Mouse (Mus musculus): ENCODE measurements at regions not wholly inside any gene's neighbourhood (a gene's known extent, or its start where the extent isn't known, plus 50 kb on each side); places are given as distances from the start of the nearest gene placed in this dataset.

- no peak for DNase-seq (ENCODE audit: low read depth, low spot score)
These were observed 296.6 kb upstream of the Id2 start for GRCm38 (mm10) chr12:25393501-25393900.

DNA sequence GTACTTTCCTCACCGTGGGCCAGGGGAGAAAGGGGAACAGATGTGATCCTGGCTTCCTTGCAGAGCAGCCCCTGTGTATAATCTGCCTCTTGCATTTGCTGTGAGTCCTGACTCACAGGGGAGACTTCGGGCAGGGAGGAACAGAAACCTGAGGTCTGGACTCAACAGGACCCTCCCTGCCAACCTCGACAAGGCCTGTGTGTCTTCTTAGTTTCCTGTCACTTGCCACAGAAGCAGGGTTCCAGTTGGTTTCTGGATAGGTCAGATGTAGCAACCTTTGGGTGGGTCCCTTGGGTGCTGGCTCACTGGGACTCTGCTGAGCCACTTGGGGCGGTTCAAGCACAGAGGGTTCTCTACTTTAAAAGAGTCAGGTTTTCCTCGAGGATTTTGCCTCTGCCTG is 292.3 kb upstream of the Id2 start:
- no peak for DNase-seq (ENCODE audit: low read depth, low spot score)

DNA sequence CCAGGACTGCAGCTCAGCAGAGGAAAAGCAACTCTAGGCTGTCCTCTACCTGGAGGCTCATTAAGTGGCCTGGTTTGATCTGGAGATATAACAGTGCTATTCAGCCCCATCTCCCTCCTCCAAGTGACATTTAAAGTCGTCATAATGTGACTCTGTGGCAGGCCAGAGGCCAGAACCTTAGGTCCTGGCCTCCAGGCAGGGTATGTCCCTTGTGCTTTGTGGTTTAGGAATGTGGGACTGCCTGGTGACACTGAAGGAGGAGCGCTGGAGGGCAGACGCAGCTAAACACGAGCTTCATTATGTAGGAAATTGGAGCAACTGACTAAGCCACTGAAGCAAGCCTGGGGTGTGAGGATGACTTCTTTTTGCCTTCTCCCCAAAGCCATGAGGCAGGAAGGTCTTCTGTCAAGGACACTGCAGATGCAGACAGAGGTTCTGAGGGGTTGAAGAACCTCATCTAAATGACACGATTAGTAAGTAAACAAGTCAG is 290.9 kb upstream of the Id2 start:
- no peak for DNase-seq (ENCODE audit: low read depth, low spot score)

DNA sequence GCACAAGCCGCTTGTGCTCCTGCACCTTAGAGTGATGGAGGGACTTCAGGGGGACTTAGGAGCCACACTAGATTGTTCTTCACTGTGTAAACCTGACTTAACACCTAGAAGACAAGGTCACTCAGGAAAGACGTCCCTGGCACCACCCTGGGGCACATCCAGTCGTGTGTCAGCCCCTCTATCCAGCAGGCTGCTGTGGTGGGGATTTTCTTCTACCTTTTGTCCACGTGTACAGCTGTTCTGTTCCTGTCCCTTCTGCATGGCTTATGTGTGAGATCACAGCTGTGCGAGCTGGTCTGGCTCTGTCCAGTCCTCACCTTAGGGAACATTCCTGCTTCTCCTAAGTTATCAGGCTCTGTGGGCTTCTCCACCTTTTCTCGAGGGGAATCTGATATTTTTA is 286.0 kb upstream of the Id2 start:
- DNase-seq (ENCODE audit: low read depth, low spot score) = no peak

- DNase-seq (ENCODE audit: low read depth, low spot score) = no peak
These were observed 285.5 kb upstream of the Id2 start for GRCm38 (mm10) chr12:25382475-25382874.

DNA sequence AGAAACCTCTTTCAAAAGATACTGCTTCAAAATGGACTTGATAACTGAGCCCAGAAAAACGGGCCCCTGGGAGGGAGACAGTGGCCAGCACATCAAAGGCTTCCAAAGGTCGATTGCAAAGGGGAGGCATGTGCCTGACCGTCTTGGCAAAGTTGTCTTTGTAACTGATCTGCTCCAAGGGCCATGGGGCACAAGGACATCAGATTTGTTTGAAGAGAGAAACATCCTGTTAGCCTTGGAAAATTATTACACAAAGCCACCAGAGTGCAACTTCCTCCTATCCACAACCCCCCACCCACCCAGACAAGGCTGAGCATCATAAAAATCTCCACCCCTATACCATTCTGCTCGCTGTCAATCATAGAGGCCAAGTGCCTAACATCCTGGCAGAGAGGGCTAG is 284.7 kb upstream of the Id2 start:
- DNase-seq (ENCODE audit: low read depth, low spot score) = no peak

DNA sequence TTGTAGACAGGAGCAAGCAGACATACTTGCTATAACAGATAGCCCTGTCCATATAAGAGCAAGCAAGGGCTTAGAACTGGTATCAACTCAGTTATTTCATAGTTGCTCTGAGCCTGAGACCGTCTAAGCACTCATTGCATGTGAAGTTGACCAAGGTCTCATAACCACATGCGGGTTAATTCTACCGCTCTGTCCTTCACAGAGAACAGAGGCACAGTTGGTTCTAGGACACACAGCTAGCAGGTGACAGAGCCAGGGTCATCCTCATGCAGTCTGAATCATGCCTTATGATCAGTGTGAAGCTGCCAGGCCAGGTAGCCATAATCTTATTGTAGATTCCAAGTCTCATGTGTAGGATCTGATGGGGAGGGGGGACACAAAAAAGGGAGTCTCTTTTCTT is 283.1 kb upstream of the Id2 start:
- DNase-seq (ENCODE audit: low read depth, low spot score) = no peak

GRCm38 (mm10) chr12:25379016-25379415 is 282.1 kb upstream of the Id2 start:
- DNase-seq (ENCODE audit: low read depth, low spot score) = no peak

- DNase-seq (ENCODE audit: low read depth, low spot score) = no peak
These were observed 281.2 kb upstream of the Id2 start for GRCm38 (mm10) chr12:25378036-25378645.

GRCm38 (mm10) chr12:25376451-25376850 is 279.5 kb upstream of the Id2 start:
- no peak for DNase-seq (ENCODE audit: low read depth, low spot score)

DNA sequence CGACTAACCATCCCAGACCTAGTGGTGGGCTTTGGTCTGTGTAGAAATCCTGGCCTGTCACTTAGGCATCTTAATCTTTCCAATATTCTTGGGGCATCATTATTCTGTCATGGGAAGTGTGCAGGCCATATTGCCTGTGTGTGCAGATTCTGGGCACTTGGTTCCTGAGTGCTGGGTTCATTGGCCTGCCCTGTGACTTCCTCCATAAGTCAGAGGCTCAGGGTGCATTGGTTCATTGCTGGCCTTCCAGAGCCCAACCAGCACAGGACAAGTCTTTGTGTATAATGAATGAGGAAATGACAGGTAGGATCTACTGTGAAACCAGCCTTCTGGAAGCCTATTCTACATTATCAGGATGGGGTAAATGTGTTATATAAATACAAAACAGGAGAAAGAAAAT is 270.6 kb upstream of the Id2 start:
- no peak for DNase-seq (ENCODE audit: low read depth, low spot score)

DNA sequence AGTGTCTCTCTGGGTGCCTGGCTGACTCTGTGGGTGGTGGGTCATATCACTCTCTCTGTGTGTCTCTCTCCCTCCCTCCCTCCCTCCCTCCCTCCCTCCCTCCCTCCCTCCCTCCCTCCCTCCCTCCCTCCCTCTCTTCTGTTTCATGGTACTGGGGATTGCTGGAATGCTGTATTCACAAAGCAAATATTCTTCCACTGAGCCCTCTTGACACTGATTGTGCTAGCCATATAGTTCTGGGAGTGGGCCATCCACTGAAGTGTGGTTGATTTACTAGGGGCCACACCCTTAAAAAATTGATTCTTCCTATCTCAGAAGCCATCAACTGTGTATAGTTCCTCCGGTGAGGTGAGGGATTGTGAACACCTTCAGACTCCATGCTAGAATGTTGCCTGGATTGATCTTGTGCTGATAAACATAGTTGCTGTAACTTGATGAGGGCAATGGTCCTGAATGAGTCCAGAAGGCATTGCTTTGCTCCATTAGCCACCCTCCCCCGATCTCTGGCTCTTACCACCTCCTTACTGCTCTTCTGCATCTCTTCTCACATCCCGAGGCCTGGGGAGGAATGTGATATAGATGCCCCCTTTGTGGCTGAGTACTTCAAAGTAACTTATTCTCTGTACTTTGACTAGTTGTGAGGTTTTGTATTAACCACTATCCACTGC is 268.8 kb upstream of the Id2 start:
- no peak for DNase-seq (ENCODE audit: low read depth, low spot score)

- DNase-seq (ENCODE audit: low read depth, low spot score) = no peak
These were observed 268.1 kb upstream of the Id2 start for GRCm38 (mm10) chr12:25364966-25365568.

GRCm38 (mm10) chr12:25363839-25364238 is 266.9 kb upstream of the Id2 start:
- DNase-seq (ENCODE audit: low read depth, low spot score) = no peak

DNA sequence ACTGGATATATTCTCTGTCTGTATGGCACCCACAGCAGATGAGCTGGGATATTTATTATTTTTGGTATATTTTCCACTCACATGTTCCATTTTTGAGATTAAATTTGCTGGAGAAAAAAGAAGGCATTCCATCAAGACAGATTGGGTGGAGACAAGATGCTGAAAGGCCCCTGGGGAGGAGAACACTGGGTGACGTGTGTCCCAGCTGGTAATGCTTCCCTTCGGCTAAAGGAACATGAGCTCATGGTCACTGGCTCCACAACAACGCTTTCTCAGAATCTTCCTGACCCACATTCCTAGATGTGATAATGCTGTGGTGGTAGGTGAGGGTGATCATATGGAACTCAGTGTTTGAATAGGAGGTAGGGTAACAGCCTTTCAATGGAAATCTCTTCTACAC is 266.4 kb upstream of the Id2 start:
- no peak for DNase-seq (ENCODE audit: low read depth, low spot score)

GRCm38 (mm10) chr12:25362771-25363170 is 265.8 kb upstream of the Id2 start:
- DNase-seq (ENCODE audit: low read depth, low spot score) = no peak

DNA sequence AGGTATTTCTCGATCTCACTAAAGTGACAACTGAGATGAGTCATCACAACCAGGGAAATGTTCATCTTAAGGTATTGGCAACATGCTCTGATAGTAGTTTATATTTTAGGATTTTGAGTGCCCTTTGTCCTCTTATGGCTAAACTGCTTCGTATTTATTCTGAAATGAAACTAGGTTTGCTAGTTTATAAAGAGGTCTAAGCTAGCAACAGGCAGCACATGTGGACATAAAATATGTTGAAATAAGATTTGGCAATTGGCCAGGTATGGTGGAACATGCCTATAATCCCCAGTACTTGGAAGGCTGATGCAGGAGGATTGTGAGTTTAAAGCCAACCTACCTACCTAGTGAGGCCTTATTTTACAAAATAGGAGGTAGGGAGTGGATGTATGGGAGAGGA is 263.8 kb upstream of the Id2 start:
- DNase-seq (ENCODE audit: low read depth, low spot score) = no peak

GRCm38 (mm10) chr12:25359931-25360330 is 263.0 kb upstream of the Id2 start:
- DNase-seq (ENCODE audit: low read depth, low spot score) = no peak

DNA sequence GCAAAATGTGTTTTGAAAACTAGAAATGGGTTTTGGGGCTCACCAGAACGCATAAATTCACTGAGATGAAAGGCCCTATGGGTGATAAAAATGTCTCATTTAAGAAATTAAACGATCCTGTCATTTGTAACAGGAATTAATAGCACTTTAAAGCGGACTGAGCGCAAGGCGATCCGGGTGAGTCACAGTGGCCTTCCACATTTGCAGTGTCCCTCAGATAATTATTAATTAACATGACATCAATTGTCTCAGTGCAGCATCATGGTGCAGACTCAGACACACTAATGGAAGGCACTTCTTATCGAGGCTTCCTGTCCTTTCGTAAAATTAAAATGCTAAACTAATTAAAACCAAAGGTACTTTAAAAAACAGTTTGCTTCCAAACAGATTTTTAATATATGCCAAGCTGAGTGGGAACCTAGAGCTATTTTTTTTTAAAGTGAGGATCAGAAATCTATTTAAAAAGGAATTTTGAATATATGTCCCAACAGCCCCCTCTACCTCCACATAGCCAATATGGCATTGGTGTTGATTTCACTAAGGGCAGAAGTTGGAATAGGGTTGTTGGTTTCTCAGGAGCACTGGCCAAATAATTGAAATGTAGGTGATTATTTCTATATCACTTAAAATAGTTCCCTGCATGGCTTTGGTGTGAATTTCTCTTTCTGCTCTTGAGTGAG is 262.0 kb upstream of the Id2 start:
- no peak for DNase-seq (ENCODE audit: low read depth, low spot score)

GRCm38 (mm10) chr12:25356774-25357173 is 259.8 kb upstream of the Id2 start:
- no peak for DNase-seq (ENCODE audit: low read depth, low spot score)

DNA sequence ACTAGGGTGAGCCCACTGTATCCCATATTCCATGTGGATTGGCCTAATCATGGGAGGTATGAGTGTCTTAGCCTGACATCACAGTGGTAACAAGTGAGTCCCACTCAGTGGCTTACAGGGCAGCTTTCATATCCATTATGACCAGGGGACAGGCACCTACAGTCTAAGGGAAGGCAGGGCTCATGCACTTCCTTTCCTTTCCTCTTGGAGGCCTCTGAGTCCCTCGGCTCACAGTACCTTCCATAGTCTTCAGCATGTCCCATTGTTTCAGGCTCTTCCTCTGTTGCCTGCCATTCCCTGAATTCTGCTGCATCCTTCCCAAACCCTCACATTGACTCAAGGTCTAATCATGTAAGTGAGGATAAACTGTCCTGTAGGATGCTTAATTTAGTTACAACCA is 258.3 kb upstream of the Id2 start:
- no peak for DNase-seq (ENCODE audit: low read depth, low spot score)

- DNase-seq (ENCODE audit: low read depth, low spot score) = no peak
These were observed 256.5 kb upstream of the Id2 start for GRCm38 (mm10) chr12:25353402-25353896.
